Mouse (Mus musculus) liver, postnatal 0 days (tissue): Measurements from ENCODE around the gene Lingo2.

Experiments used
- CTCF ChIP-seq: sonication (generic); IDR thresholded peaks from 2 replicates; pipeline ENCODE4 v1.5.1; 2016; ENCODE audit warnings: antibody characterized with exemption, low read depth
- EP300 ChIP-seq: IDR thresholded peaks from 2 replicates; pipeline ENCODE4 v1.6.1; 2016; ENCODE audit warnings: antibody characterized with exemption, low read depth, mild to moderate bottlenecking

GRCm38 (mm10) chr4:35992005-35992763 is 959.4 kb downstream of the Lingo2 start:
- TF ChIP-seq CTCF (no peak), EP300 (no peak)
